Mouse (Mus musculus): Measurements from ENCODE around the gene Tmeff2. TPM values are rescaled to one million over a fixed set of nuclear protein-coding genes. Genes with fewer than 3 reads are reported as not detected.

Tmeff2 gene
- polyA plus RNA-seq (2015; fragmentation: Nextera tagmentation; extraction: Ambion mirVana) = 3.3 TPM in 2 replicates

GRCm38 (mm10) chr1:50900386-50900785 lies at the start of gene Tmeff2:
TSS of gene Tmeff2 (plus strand) at chr1:50900647.

Small RNA genes within 50 kb of the gene (microRNA-seq; reads per million reads assigned to microRNA genes)
- gene Gm25736 = not detected
